Mouse (Mus musculus) adrenal gland, postnatal 10 days (tissue): ENCODE results near the gene G430095P16Rik. TPM values are rescaled to one million over a fixed set of nuclear protein-coding genes. Genes with fewer than 3 reads are reported as not detected.
A peak's percentile ranks its signal among the peaks of the same experiment; 100 is the strongest.

Experiments used
- DNase-seq: peaks from one replicate; pipeline ENCODE4 v3.0.0; 2021; ENCODE audit warnings: mixed read lengths
- total RNA-seq, 2 experiments: library from RNA; stranded (reverse); gene quantifications; 2 replicates each; pipeline ENCODE4 v1.2.3; 2021

The G430095P16Rik gene
- total RNA-seq, 2 experiments from 2014 or later: 0.51 to 0.88 TPM

GRCm38 (mm10) chr8:84771000-84771687 is 48.3 kb downstream of the G430095P16Rik start:
- no peak for DNase-seq

- no peak for DNase-seq
These were observed 49.2 kb downstream of the G430095P16Rik start for GRCm38 (mm10) chr8:84771941-84772378.

GRCm38 (mm10) chr8:84772628-84773027 is 49.8 kb downstream of the G430095P16Rik start:
- no peak for DNase-seq

GRCm38 (mm10) chr8:84773304-84773703 is 50.5 kb downstream of the G430095P16Rik start:
- no peak for DNase-seq

- DNase-seq: peak; percentile 70
These were observed 51.0 kb downstream of the G430095P16Rik start for GRCm38 (mm10) chr8:84773833-84774232.

GRCm38 (mm10) chr8:84774473-84774911 is 51.7 kb downstream of the G430095P16Rik start:
- DNase-seq: peak; percentile 45

- no peak for DNase-seq
These were observed 52.3 kb downstream of the G430095P16Rik start for GRCm38 (mm10) chr8:84775105-84775591.

- no peak for DNase-seq
These were observed 52.9 kb downstream of the G430095P16Rik start for GRCm38 (mm10) chr8:84775621-84776113.

Other genes with a start within 250 kb of the G430095P16Rik start
- 10 to 100 TPM; 33.3 to 63.4 TPM for gene Ier2, start 60.2 kb upstream of the G430095P16Rik start, total RNA-seq
- gene Trmt1, start 36.7 kb upstream of the G430095P16Rik start, total RNA-seq: 10 to 100 TPM; 63.4 to 82.8 TPM
- gene Nacc1, start 35.1 kb upstream of the G430095P16Rik start, total RNA-seq: 10 to 100 TPM; 59.1 to 62.9 TPM
- 1 to 10 TPM; 7.8 to 8.5 TPM for gene Lyl1, start 21.6 kb upstream of the G430095P16Rik start, total RNA-seq
- 100 to 1,000 TPM; 145 to 200 TPM for gene Nfix, start 77.3 kb downstream of the G430095P16Rik start, total RNA-seq
- gene Dand5, start 99.8 kb downstream of the G430095P16Rik start, total RNA-seq: 1 to 10 TPM; 5.0 to 6.9 TPM
- 10 to 100 TPM; 39.2 to 40.0 TPM for gene Gadd45gip1, start 108.5 kb downstream of the G430095P16Rik start, total RNA-seq
- gene Rad23a, start 117.7 kb downstream of the G430095P16Rik start, total RNA-seq: 100 to 1,000 TPM in 1 of 2 experiments, 10 to 100 TPM in 1; 89.4 to 108 TPM
- 100 to 1,000 TPM; 404 to 492 TPM for gene Calr, start 123.9 kb downstream of the G430095P16Rik start, total RNA-seq
- gene Farsa, start 134.0 kb downstream of the G430095P16Rik start, total RNA-seq: 10 to 100 TPM; 52.0 to 52.4 TPM
- gene Syce2, start 149.1 kb downstream of the G430095P16Rik start, total RNA-seq: 10 to 100 TPM; 16.1 to 21.1 TPM
- 10 to 100 TPM; 77.9 to 96.9 TPM for gene Gcdh, start 170.9 kb downstream of the G430095P16Rik start, total RNA-seq
- 1 to 10 TPM; 2.6 to 4.3 TPM for gene Klf1, start 178.9 kb downstream of the G430095P16Rik start, total RNA-seq
- 10 to 100 TPM; 11.8 to 12.8 TPM for gene Dnase2a, start 185.6 kb downstream of the G430095P16Rik start, total RNA-seq
- gene Mast1, start 214.4 kb downstream of the G430095P16Rik start, total RNA-seq: 1 to 10 TPM; 2.3 to 4.2 TPM
- gene Rtbdn, start 224.0 kb downstream of the G430095P16Rik start, total RNA-seq: under 1 TPM in 1 of 2 experiments, not detected in 1; 0.21 TPM
- 1 to 10 TPM in 1 of 2 experiments, not detected in 1; 1.1 TPM for gene Gm49661, start 246.4 kb downstream of the G430095P16Rik start, total RNA-seq
- gene Prdx2, start 246.6 kb downstream of the G430095P16Rik start, total RNA-seq: 100 to 1,000 TPM; 477 to 503 TPM
- 10 to 100 TPM; 88.6 to 91.7 TPM for gene Rnaseh2a, start 246.8 kb downstream of the G430095P16Rik start, total RNA-seq